Mouse (Mus musculus): Measurements from ENCODE around the gene Sirt2. TPM values are rescaled to one million over a fixed set of nuclear protein-coding genes. Genes with fewer than 3 reads are reported as not detected.

Sirt2 gene
- polyA plus RNA-seq, 1 experiment from 2014 or later: 106 TPM

- Histone ChIP-seq H3K27me3 (ENCODE audit: control insufficient read depth, insufficient read depth, low read length) (no peaks in the 10 kb centered on the region), H3K4me1 (replicated peaks; ENCODE audit: control insufficient read depth, insufficient read depth, low read length) (no peaks in the 10 kb centered on the region), H3K9ac (no peak overlapping the region), H3K27ac (no peak overlapping the region), H3K36me3 (replicated peaks; ENCODE audit: control insufficient read depth, insufficient read depth) (peaks cover 12% of the 10 kb centered on the region; the same call in 1 of the 2 replicates), H3K4me2 (replicated peaks) (no peak overlapping the region), H3K4me3 (replicated peaks; ENCODE audit: low read length) (no peak overlapping the region), H3K9me3 (ENCODE audit: control insufficient read depth, low read length) (no peaks in the 10 kb centered on the region)
- DNase-seq (ENCODE audit: low spot score) (no peak), ATAC-seq (ENCODE audit: low FRiP score) (no peak)
- WGBS: 96% methylated on average over 17 of the region's 17 CpGs
Measured at GRCm38 (mm10) chr7:28831411-28832125, 65.0 kb downstream of the Sirt2 start.

GRCm38 (mm10) chr7:28832137-28832536, 65.6 kb downstream of the Sirt2 start:
- 76% methylated on average over 6 of the region's 6 CpGs for WGBS
- no peak overlapping the region for H3K4me3 ChIP-seq (replicated peaks; ENCODE audit: low read length)
- no peak overlapping the region for H3K9ac ChIP-seq
- no peak for DNase-seq (ENCODE audit: low spot score)
- H3K36me3 ChIP-seq (replicated peaks; ENCODE audit: control insufficient read depth, insufficient read depth): peaks cover 12% of the 10 kb centered on the region; the same call in 1 of the 2 replicates
- H3K9me3 ChIP-seq (ENCODE audit: control insufficient read depth, low read length): no peaks in the 10 kb centered on the region
- no peak overlapping the region for H3K4me2 ChIP-seq (replicated peaks)
- no peaks in the 10 kb centered on the region for H3K4me1 ChIP-seq (replicated peaks; ENCODE audit: control insufficient read depth, insufficient read depth, low read length)
- H3K27ac ChIP-seq: no peak overlapping the region
- no peaks in the 10 kb centered on the region for H3K27me3 ChIP-seq (ENCODE audit: control insufficient read depth, insufficient read depth, low read length)
- ATAC-seq (ENCODE audit: low FRiP score): no peak

GRCm38 (mm10) chr7:28833723-28834347, 67.3 kb downstream of the Sirt2 start, which contains the start of gene Lgals4:
Gene Lgals4 (plus strand): TSS chr7:28833854.
- H3K4me2 ChIP-seq (replicated peaks): no peak within 1 kb of the TSS
- no peak for ATAC-seq (ENCODE audit: low FRiP score)
- DNase-seq (ENCODE audit: low spot score): no peak
- H3K36me3 ChIP-seq (replicated peaks; ENCODE audit: control insufficient read depth, insufficient read depth): peaks cover 12% of the 10 kb centered on the region; the same call in 1 of the 2 replicates
- H3K27me3 ChIP-seq (ENCODE audit: control insufficient read depth, insufficient read depth, low read length): no peaks in the 10 kb centered on the region
- no peak within 1 kb of the TSS for H3K9ac ChIP-seq
- 86% methylated on average over 6 of the region's 6 CpGs for WGBS
- no peaks in the 10 kb centered on the region for H3K4me1 ChIP-seq (replicated peaks; ENCODE audit: control insufficient read depth, insufficient read depth, low read length)
- H3K9me3 ChIP-seq (ENCODE audit: control insufficient read depth, low read length): no peaks in the 10 kb centered on the region
- H3K27ac ChIP-seq: no peak within 1 kb of the TSS
- H3K4me3 ChIP-seq (replicated peaks; ENCODE audit: low read length): no peak within 1 kb of the TSS

- WGBS: 82% methylated on average over 5 of the region's 5 CpGs
- Histone ChIP-seq H3K27ac (no peak overlapping the region), H3K4me2 (replicated peaks) (no peak overlapping the region), H3K4me1 (replicated peaks; ENCODE audit: control insufficient read depth, insufficient read depth, low read length) (no peaks in the 10 kb centered on the region), H3K9me3 (ENCODE audit: control insufficient read depth, low read length) (no peaks in the 10 kb centered on the region), H3K9ac (no peak overlapping the region), H3K27me3 (ENCODE audit: control insufficient read depth, insufficient read depth, low read length) (no peaks in the 10 kb centered on the region), H3K4me3 (replicated peaks; ENCODE audit: low read length) (no peak overlapping the region), H3K36me3 (replicated peaks; ENCODE audit: control insufficient read depth, insufficient read depth) (peaks cover 2% of the 10 kb centered on the region; the same call in 1 of the 2 replicates)
- ATAC-seq (ENCODE audit: low FRiP score) (no peak), DNase-seq (ENCODE audit: low spot score) (no peak)
Measured at GRCm38 (mm10) chr7:28836936-28837335, 70.4 kb downstream of the Sirt2 start.

Other genes starting within 250 kb of the Sirt2 start
- not detected in 2 replicates for gene Ifnl3, start 243.9 kb upstream of the Sirt2 start, polyA plus RNA-seq (2014; fragmentation: Nextera tagmentation; extraction: Ambion mirVana)
- gene Sycn, start 225.8 kb upstream of the Sirt2 start, polyA plus RNA-seq (2014; fragmentation: Nextera tagmentation; extraction: Ambion mirVana): not detected in 2 replicates
- 0.12 and 0.13 TPM in 2 replicates for gene Nccrp1, start 219.5 kb upstream of the Sirt2 start, polyA plus RNA-seq (2014; fragmentation: Nextera tagmentation; extraction: Ambion mirVana)
- gene Samd4b, start 168.6 kb upstream of the Sirt2 start, polyA plus RNA-seq (2014; fragmentation: Nextera tagmentation; extraction: Ambion mirVana): 26.8 and 27.6 TPM in 2 replicates
- gene Pak4, start 168.6 kb upstream of the Sirt2 start, polyA plus RNA-seq (2014; fragmentation: Nextera tagmentation; extraction: Ambion mirVana): 13.2 and 14.2 TPM in 2 replicates
- gene Acp7, start 135.4 kb upstream of the Sirt2 start, polyA plus RNA-seq (2014; fragmentation: Nextera tagmentation; extraction: Ambion mirVana): 0.33 and 0.51 TPM in 2 replicates
- 8.5 and 11.5 TPM in 2 replicates for gene Fbxo27, start 73.9 kb upstream of the Sirt2 start, polyA plus RNA-seq (2014; fragmentation: Nextera tagmentation; extraction: Ambion mirVana)
- gene Fbxo17, start 49.9 kb upstream of the Sirt2 start, polyA plus RNA-seq (2014; fragmentation: Nextera tagmentation; extraction: Ambion mirVana): 2.3 TPM in 2 replicates
- gene Mrps12, start 24.9 kb upstream of the Sirt2 start, polyA plus RNA-seq (2014; fragmentation: Nextera tagmentation; extraction: Ambion mirVana): 113 and 118 TPM in 2 replicates
- gene Sars2, start 24.7 kb upstream of the Sirt2 start, polyA plus RNA-seq (2014; fragmentation: Nextera tagmentation; extraction: Ambion mirVana): 16.6 and 18.2 TPM in 2 replicates
- 0.33 and 0.65 TPM in 2 replicates for gene Ccer2, start 10.6 kb upstream of the Sirt2 start, polyA plus RNA-seq (2014; fragmentation: Nextera tagmentation; extraction: Ambion mirVana)
- 62.9 and 68.8 TPM in 2 replicates for gene Nfkbib, start 777 bp downstream of the Sirt2 start, polyA plus RNA-seq (2014; fragmentation: Nextera tagmentation; extraction: Ambion mirVana)
- 1.4 and 2.7 TPM in 2 replicates for gene Rinl, start 22.2 kb downstream of the Sirt2 start, polyA plus RNA-seq (2014; fragmentation: Nextera tagmentation; extraction: Ambion mirVana)
- 142 and 150 TPM in 2 replicates for gene Hnrnpl, start 41.8 kb downstream of the Sirt2 start, polyA plus RNA-seq (2014; fragmentation: Nextera tagmentation; extraction: Ambion mirVana)
- gene Ech1, start 58.5 kb downstream of the Sirt2 start, polyA plus RNA-seq (2014; fragmentation: Nextera tagmentation; extraction: Ambion mirVana): 92.6 and 99.0 TPM in 2 replicates
- 2.8 and 3.2 TPM in 2 replicates for gene Lgals4, start 67.1 kb downstream of the Sirt2 start, polyA plus RNA-seq (2014; fragmentation: Nextera tagmentation; extraction: Ambion mirVana)
- gene Lgals7, start 97.1 kb downstream of the Sirt2 start, polyA plus RNA-seq (2014; fragmentation: Nextera tagmentation; extraction: Ambion mirVana): 2.9 and 3.0 TPM in 2 replicates
- 0.09 and 0.24 TPM in 2 replicates for gene Capn12, start 114.7 kb downstream of the Sirt2 start, polyA plus RNA-seq (2014; fragmentation: Nextera tagmentation; extraction: Ambion mirVana)
- 133 and 147 TPM in 2 replicates for gene Actn4, start 195.6 kb downstream of the Sirt2 start, polyA plus RNA-seq (2014; fragmentation: Nextera tagmentation; extraction: Ambion mirVana)
- gene Eif3k, start 215.1 kb downstream of the Sirt2 start, polyA plus RNA-seq (2014; fragmentation: Nextera tagmentation; extraction: Ambion mirVana): 291 and 321 TPM in 2 replicates
- gene Map4k1, start 215.3 kb downstream of the Sirt2 start, polyA plus RNA-seq (2014; fragmentation: Nextera tagmentation; extraction: Ambion mirVana): 8.6 and 10.4 TPM in 2 replicates

Measured in hindbrain, embryonic 14.5 days (tissue).